Mouse (Mus musculus): Measurements from ENCODE around the gene S100pbp. TPM values are rescaled to one million over a fixed set of nuclear protein-coding genes. Genes with fewer than 3 reads are reported as not detected.

Gene S100pbp
- polyA plus RNA-seq, 1 experiment from 2014 or later = 19.1 TPM

DNA sequence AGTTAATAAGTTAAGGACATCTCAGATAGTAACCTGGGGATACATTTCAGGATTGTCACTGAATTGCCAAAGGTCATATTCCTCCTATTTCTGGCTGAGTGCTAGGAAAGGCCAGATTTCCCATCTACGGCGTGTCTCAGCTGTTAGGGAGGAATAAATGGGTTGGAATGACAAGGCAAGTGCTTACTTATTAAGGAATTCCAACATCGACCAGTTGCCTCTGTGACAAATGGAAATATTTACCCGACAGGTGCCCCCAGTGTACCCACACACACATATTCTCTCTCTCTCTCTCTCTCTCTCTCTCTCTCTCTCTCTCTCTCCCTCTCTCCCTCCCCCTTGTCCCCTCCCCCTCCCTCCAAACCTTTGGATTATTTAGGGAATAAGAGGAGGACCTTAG, 43.6 kb downstream of the S100pbp start:
- no peak for ATAC-seq
- Histone ChIP-seq H3K4me2 (ENCODE audit: low read length) (no peak overlapping the region), H3K4me1 (ENCODE audit: control insufficient read depth, insufficient read depth, low read depth, low read length) (peaks cover 30% of the 10 kb centered on the region), H3K27ac (ENCODE audit: low read depth, low read length) (0 out of 2 replicates have a peak overlapping the region, but pooled peaks have one; percentile 7), H3K36me3 (ENCODE audit: control insufficient read depth, insufficient read depth, low read length) (peaks cover 8% of the 10 kb centered on the region), H3K9me3 (ENCODE audit: control insufficient read depth, low read length) (no peaks in the 10 kb centered on the region), H3K27me3 (replicated peaks; ENCODE audit: control insufficient read depth, insufficient read depth, low read length) (no peaks in the 10 kb centered on the region), H3K4me3 (ENCODE audit: low read length) (no peak overlapping the region), H3K9ac (ENCODE audit: low read depth, low read length) (no peak overlapping the region)
- 80% methylated on average over 4 of the region's 4 CpGs for WGBS

DNA sequence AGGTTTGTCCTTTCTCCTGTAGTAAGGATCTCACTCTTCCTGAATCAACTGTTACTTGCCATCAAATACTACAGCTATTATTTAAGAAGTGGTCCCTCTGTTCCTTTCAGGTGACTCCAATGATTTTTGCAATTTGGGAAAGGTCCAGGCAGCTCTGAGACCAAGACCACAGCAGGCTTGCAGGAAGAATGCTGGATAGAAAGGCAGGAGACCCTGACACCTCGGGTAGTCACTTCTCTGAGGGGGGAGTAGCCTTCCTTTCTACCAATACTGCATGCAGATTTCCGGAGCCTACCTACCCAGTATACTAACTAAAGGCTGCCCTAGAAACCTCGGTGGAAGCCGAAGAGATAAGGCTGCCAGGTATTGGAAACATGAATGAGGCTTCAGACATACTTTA, 44.1 kb downstream of the S100pbp start:
- Histone ChIP-seq H3K4me3 (ENCODE audit: low read length) (no peak overlapping the region), H3K4me2 (ENCODE audit: low read length) (0 out of 2 replicates have a peak overlapping the region, but pooled peaks have one; percentile 2), H3K9me3 (ENCODE audit: control insufficient read depth, low read length) (no peaks in the 10 kb centered on the region), H3K4me1 (ENCODE audit: control insufficient read depth, insufficient read depth, low read depth, low read length) (peaks cover 30% of the 10 kb centered on the region), H3K27me3 (replicated peaks; ENCODE audit: control insufficient read depth, insufficient read depth, low read length) (no peaks in the 10 kb centered on the region), H3K27ac (ENCODE audit: low read depth, low read length) (peak overlapping the region; percentile 68), H3K9ac (ENCODE audit: low read depth, low read length) (no peak overlapping the region), H3K36me3 (ENCODE audit: control insufficient read depth, insufficient read depth, low read length) (peaks cover 6% of the 10 kb centered on the region)
- no peak for ATAC-seq
- 69% methylated on average over 4 of the region's 4 CpGs for WGBS

DNA sequence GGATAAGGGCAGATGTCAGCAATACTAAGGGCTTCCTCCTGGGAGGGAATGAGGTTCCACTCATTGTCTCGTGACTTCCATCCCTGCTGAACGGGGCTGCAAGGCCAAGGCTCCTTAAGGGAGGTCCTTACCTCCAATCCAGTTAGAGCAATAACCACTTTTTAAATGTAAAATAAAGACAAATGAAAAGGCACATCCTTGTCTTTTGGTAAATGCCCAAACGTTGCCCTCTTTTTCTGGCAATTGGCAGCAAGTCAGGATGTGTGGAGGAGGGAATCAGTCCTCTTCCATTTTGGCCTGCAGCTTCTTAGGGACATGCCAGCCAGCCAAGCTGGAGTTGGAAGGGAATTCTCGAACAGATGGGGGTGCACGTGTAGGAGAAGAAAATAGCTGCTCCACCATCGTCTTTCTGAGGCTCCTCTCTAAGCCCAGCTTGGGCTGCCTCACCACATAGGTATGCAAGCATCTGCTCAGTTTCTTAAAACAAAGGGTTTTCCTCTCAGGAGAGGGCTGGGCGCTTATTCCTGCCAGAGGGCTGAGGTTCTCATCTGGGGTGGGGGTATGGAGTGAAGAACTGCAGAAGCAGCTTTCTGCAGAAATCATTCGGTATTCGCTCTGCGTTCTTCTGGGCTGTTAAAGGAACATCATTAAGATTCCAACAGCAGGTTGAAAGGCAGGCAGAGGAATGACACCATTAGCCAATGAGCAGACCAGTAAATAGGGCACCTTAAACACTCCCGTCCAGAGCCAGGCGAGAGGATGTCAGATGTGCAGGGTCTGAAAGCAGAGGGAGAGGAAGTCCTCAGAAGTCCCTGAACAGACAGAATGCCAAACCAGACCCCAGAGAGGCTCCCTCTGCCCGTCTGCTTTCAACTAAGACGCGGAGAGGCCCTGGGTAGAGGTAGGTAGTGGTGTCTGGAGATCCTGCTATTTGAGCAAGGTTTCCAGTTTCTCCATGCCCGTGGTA, 44.8 kb downstream of the S100pbp start:
- Histone ChIP-seq H3K4me3 (ENCODE audit: low read length) (no peak overlapping the region), H3K36me3 (ENCODE audit: control insufficient read depth, insufficient read depth, low read length) (peaks cover 2% of the 10 kb centered on the region), H3K4me2 (ENCODE audit: low read length) (0 out of 2 replicates have a peak overlapping the region, but pooled peaks have one; percentile 2), H3K9ac (ENCODE audit: low read depth, low read length) (peak overlapping the region; percentile 20; the same call in 1 of the 2 replicates), H3K27ac (ENCODE audit: low read depth, low read length) (peak overlapping the region; percentile 68), H3K9me3 (ENCODE audit: control insufficient read depth, low read length) (no peaks in the 10 kb centered on the region), H3K27me3 (replicated peaks; ENCODE audit: control insufficient read depth, insufficient read depth, low read length) (no peaks in the 10 kb centered on the region), H3K4me1 (ENCODE audit: control insufficient read depth, insufficient read depth, low read depth, low read length) (peaks cover 30% of the 10 kb centered on the region)
- peak; percentile 75 for ATAC-seq
- 35% methylated on average over 16 of the region's 16 CpGs for WGBS

DNA sequence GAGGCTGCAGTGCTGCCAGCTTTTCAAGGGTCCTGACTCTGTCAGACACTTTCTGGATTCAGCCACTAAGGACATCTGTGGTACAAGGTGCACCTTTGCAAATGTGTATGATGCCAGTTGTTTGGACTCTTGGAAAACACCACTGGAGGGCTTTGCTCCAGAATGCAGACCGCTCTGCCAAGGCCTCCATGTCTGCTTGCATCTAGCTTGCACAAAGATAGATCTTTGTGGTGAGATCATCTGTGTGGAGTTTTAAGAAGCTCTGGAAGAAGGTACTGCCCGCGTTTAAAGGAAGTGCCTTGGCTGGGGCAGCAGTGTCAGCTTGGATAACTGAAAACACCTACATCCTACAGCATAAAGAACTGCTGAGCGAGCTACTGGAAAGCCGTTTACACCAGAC, 46.0 kb downstream of the S100pbp start:
- WGBS = 81% methylated on average over 5 of the region's 5 CpGs
- Histone ChIP-seq H3K36me3 (ENCODE audit: control insufficient read depth, insufficient read depth, low read length) (no peaks in the 10 kb centered on the region), H3K9me3 (ENCODE audit: control insufficient read depth, low read length) (no peaks in the 10 kb centered on the region), H3K4me3 (ENCODE audit: low read length) (no peak overlapping the region), H3K27me3 (replicated peaks; ENCODE audit: control insufficient read depth, insufficient read depth, low read length) (no peaks in the 10 kb centered on the region), H3K27ac (ENCODE audit: low read depth, low read length) (no peak overlapping the region), H3K9ac (ENCODE audit: low read depth, low read length) (no peak overlapping the region), H3K4me2 (ENCODE audit: low read length) (no peak overlapping the region), H3K4me1 (ENCODE audit: control insufficient read depth, insufficient read depth, low read depth, low read length) (peaks cover 30% of the 10 kb centered on the region)
- ATAC-seq = no peak

DNA sequence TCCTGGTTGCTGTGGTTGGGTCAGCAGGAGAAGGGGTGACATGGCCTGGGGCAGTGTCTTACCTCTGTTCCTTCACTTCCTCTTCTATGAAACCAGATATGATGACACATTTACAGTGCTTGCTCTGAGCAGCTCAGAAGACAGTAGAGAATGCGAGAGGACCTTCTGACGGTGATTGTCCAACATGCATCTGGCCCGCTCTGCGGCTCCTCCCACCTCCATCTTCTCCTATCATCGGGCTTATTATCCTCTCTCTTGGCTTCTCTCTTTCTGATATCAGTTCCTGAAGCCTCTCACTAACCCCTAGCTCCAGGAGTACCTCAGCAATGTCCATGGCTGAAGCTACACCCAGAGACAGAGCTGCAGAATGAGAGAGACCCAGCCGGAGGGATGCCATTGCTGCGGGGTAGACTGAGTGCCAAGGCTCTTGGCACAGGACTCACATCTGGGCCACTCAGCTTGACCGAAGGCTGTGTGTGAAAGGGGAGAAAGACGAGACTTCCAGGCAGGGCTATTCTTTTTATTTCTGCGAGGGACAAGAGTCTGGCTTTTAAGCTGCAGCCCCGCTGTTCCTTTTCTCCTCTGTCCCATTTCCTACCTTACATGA, 47.0 kb downstream of the S100pbp start:
- WGBS = 78% methylated on average over 11 of the region's 11 CpGs
- no peak for ATAC-seq
- Histone ChIP-seq H3K36me3 (ENCODE audit: control insufficient read depth, insufficient read depth, low read length) (no peaks in the 10 kb centered on the region), H3K27me3 (replicated peaks; ENCODE audit: control insufficient read depth, insufficient read depth, low read length) (no peaks in the 10 kb centered on the region), H3K27ac (ENCODE audit: low read depth, low read length) (no peak overlapping the region), H3K9ac (ENCODE audit: low read depth, low read length) (no peak overlapping the region), H3K4me3 (ENCODE audit: low read length) (no peak overlapping the region), H3K4me1 (ENCODE audit: control insufficient read depth, insufficient read depth, low read depth, low read length) (peaks cover 31% of the 10 kb centered on the region), H3K4me2 (ENCODE audit: low read length) (no peak overlapping the region), H3K9me3 (ENCODE audit: control insufficient read depth, low read length) (no peaks in the 10 kb centered on the region)

DNA sequence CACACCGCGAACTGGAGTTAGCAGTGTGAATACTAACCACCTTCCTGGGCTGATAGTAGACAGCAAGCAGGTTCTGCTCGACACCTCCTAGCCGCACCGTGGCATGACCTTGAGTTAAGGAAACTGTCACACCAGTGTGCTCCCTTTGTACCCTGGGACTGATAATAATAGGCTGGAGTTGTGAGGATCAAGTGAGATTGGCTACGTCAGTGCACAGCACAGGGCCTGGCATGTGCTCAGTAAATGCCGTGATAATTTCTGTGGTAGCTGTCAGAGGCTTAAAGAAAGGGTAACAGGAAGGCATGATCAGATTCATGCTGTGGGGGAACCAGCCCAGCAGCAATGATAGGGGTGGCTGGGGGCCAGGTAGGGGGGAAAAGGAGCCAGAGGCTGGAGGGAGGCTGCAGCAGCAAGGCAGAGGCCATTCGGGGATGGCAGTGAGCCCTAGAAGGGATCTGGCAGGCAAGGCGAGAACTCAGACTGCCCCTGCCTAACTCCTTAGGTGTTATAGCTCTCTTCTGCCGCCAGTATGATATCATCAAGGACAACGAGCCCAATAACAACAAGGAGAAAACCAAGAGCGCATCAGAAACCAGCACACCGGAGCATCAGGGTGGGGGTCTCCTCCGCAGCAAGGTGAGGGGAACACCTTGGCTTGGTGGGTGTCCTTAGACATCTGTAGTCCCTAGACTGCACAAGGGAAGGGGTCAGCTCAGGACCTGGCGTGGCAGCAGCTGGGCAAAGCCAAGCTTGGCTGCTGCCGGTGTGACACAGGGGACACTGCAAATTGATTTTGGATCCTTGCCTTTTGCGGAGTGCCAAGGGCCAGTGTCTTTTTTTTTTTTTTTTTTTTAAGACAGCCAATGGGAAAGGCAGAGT, 47.7 kb downstream of the S100pbp start:
- H3K27ac ChIP-seq (ENCODE audit: low read depth, low read length) = peak overlapping the region; percentile 24

DNA sequence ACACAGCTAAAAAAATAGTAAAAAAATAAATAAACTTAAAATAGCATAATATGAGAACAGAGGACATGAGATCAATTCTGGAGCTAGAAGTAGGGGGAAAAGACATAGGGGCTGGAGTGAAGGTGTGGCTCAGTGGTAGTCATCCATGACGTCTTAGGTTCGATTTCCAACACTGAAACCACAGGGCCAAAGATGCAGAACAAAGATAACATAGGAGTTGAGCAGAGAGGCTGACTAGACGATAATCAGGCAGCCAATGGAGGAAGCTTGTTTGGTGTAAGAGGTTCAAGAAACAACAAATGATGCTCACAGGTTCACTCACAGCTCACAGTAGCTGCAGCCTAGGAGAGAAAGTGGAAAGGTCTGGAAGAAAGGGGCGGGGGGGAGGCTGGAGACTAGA, 48.7 kb downstream of the S100pbp start:
- Histone ChIP-seq H3K4me2 (ENCODE audit: low read length) (no peak overlapping the region), H3K9me3 (ENCODE audit: control insufficient read depth, low read length) (no peaks in the 10 kb centered on the region), H3K9ac (ENCODE audit: low read depth, low read length) (no peak overlapping the region), H3K27ac (ENCODE audit: low read depth, low read length) (no peak overlapping the region), H3K27me3 (replicated peaks; ENCODE audit: control insufficient read depth, insufficient read depth, low read length) (no peaks in the 10 kb centered on the region), H3K4me3 (ENCODE audit: low read length) (no peak overlapping the region), H3K4me1 (ENCODE audit: control insufficient read depth, insufficient read depth, low read depth, low read length) (peaks cover 42% of the 10 kb centered on the region), H3K36me3 (ENCODE audit: control insufficient read depth, insufficient read depth, low read length) (no peaks in the 10 kb centered on the region)
- WGBS = 87% methylated on average over 4 of the region's 4 CpGs
- no peak for ATAC-seq

More for the DNA sequence above, 47.7 kb downstream of the S100pbp start:
- Histone ChIP-seq H3K4me3 (ENCODE audit: low read length) (no peak overlapping the region), H3K4me1 (ENCODE audit: control insufficient read depth, insufficient read depth, low read depth, low read length) (peaks cover 36% of the 10 kb centered on the region), H3K4me2 (ENCODE audit: low read length) (no peak overlapping the region), H3K9me3 (ENCODE audit: control insufficient read depth, low read length) (no peaks in the 10 kb centered on the region), H3K27me3 (replicated peaks; ENCODE audit: control insufficient read depth, insufficient read depth, low read length) (no peaks in the 10 kb centered on the region), H3K9ac (ENCODE audit: low read depth, low read length) (no peak overlapping the region), H3K36me3 (ENCODE audit: control insufficient read depth, insufficient read depth, low read length) (no peaks in the 10 kb centered on the region)
- ATAC-seq = no peak
- 65% methylated on average over 17 of the region's 17 CpGs for WGBS

DNA sequence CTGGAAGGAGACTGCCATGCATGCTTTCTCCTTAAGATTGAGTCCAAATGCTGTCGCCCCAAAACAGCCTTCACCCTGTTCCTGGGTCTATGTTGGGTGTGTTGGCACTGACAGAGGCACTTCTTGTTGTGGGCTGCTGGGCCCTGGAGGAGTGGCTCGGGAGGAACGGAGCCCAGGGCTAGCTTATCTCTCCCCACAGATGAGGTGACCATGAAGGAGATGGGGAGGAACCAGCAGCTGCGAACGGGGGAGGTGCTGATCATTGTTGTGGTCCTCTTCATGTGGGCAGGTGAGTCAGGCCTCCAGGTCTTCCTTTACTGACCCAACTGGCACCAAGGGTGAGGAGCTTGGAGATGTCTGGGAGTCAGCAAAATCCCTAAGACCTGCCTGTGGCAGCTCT, 49.9 kb downstream of the S100pbp start:
- H3K4me2 ChIP-seq (ENCODE audit: low read length) = no peak overlapping the region
- H3K36me3 ChIP-seq (ENCODE audit: control insufficient read depth, insufficient read depth, low read length) = no peaks in the 10 kb centered on the region
- peaks cover 36% of the 10 kb centered on the region for H3K4me1 ChIP-seq (ENCODE audit: control insufficient read depth, insufficient read depth, low read depth, low read length)
- 93% methylated on average over 5 of the region's 5 CpGs for WGBS
- no peaks in the 10 kb centered on the region for H3K9me3 ChIP-seq (ENCODE audit: control insufficient read depth, low read length)
- H3K4me3 ChIP-seq (ENCODE audit: low read length) = no peak overlapping the region
- H3K27me3 ChIP-seq (replicated peaks; ENCODE audit: control insufficient read depth, insufficient read depth, low read length) = no peaks in the 10 kb centered on the region; the same call in 1 of the 2 replicates
- H3K27ac ChIP-seq (ENCODE audit: low read depth, low read length) = no peak overlapping the region
- no peak for ATAC-seq
- H3K9ac ChIP-seq (ENCODE audit: low read depth, low read length) = no peak overlapping the region
